Mouse (Mus musculus) lung, adult 2 months (tissue): ENCODE measurements around the gene Spx.

Source experiments
- CTCF ChIP-seq: fragments of 200-500 bp; IDR thresholded peaks from 2 replicates; pipeline ENCODE4 v1.5.1; 2011; ENCODE audit warnings: mild to moderate bottlenecking, low read length, control low read depth; ENCODE audit not compliant: insufficient read depth
- POLR2A ChIP-seq: fragments of 200-500 bp; IDR thresholded peaks from 2 replicates; pipeline ENCODE4 v1.6.1; 2011; ENCODE audit warnings: low read depth, mild to moderate bottlenecking, control low read depth, low read length, borderline replicate concordance; ENCODE audit errors: extremely low read depth

GRCm38 (mm10) chr6:142387011-142387754, 26.1 kb upstream of the Spx start, which contains the start of the genes Recql and Golt1b:
- TF ChIP-seq CTCF, result no peak
- 0 out of 2 replicates have a peak, but pooled peaks have one; percentile 21 for TF ChIP-seq POLR2A
